Mouse (Mus musculus): ENCODE results near the gene Fam92b. TPM values are rescaled to one million over a fixed set of nuclear protein-coding genes. Genes with fewer than 3 reads are reported as not detected.
A peak's percentile ranks its signal among the peaks of the same experiment; 100 is the strongest.

Gene Fam92b
- polyA plus RNA-seq (2015; fragmentation: Nextera tagmentation; extraction: Ambion mirVana) = 2.3 and 2.7 TPM in 2 replicates

GRCm38 (mm10) chr8:120177318-120178123 is at the start of gene Fam92b:
Gene Fam92b, minus strand, starts transcription at chr8:120177466.
- H3K9me3 ChIP-seq = no peaks in the 10 kb centered on the region
- no peaks in the 10 kb centered on the region for H3K36me3 ChIP-seq
- peak; percentile 82 for ATAC-seq (ENCODE audit: low read depth)
- peaks cover 15% of the 10 kb centered on the region for H3K27me3 ChIP-seq
- WGBS = 1% methylated on average over 24 of the region's 26 CpGs
- peak within 1 kb of the TSS; percentile 59 for H3K9ac ChIP-seq
- H3K4me3 ChIP-seq = no peak within 1 kb of the TSS
- peaks cover 50% of the 10 kb centered on the region for H3K4me1 ChIP-seq (replicated peaks)
- peak within 1 kb of the TSS; percentile 44 for H3K4me2 ChIP-seq
- peak within 1 kb of the TSS; percentile 86 for H3K27ac ChIP-seq (replicated peaks)

- no peak overlapping the region for H3K4me3 ChIP-seq
- peaks cover 77% of the 10 kb centered on the region for H3K4me1 ChIP-seq (replicated peaks)
- H3K36me3 ChIP-seq = no peaks in the 10 kb centered on the region
- ATAC-seq (ENCODE audit: low read depth) = no peak
- no peak overlapping the region for H3K4me2 ChIP-seq
- 21% methylated on average over 10 of the region's 10 CpGs for WGBS
- no peak overlapping the region for H3K9ac ChIP-seq
- H3K27me3 ChIP-seq = peaks cover 16% of the 10 kb centered on the region
- no peaks in the 10 kb centered on the region for H3K9me3 ChIP-seq
- H3K27ac ChIP-seq (replicated peaks) = peak overlapping the region; percentile 24; the same call in 1 of the 2 replicates
Measured at GRCm38 (mm10) chr8:120225421-120226151, 48.3 kb upstream of the Fam92b start.

DNA sequence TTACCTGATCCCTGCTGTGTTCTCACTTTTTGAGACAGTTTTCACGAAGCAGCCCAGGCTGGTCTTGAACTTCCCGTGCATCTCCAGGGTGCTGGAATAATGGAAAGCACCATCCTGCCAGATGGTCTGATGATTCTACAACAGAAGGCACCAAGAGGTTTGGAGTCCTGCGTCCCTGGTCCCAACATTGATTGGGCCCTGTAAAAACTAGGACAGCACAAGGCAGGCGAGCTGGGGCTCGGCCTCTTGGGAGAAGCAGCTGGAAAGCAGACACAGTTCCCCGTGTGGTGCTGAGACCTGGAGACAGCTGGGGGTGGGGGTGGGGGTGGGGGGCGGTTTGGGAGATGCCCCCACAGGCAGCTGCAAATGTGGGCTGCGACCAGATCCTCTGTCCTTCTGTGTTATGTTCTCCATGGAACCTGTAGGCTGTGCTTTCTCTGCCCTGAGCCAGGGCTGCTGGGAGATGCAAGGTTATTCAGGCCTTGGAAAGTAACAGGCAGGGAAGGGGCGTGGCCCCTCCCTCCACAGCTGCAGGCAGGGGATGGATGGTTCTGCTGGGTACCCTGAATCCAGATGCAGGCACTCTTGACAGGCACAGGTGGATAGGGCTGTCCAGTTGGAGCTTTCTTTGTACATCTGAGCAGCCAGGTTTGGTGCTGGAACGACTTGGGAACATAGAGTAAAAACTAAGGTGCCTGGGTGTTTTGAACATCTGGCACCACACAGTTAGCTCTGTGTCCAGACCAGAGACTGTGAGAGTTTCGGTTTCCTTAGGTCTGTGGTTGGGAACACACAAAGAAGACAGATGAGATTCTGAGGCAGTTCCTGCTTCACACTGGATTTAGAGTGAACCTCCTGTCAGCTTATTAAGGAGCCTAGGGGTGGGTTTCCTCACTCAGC is 47.5 kb upstream of the Fam92b start:
- H3K27me3 ChIP-seq = peaks cover 10% of the 10 kb centered on the region; the same call in 1 of the 2 replicates
- no peaks in the 10 kb centered on the region for H3K9me3 ChIP-seq
- 40% methylated on average over 11 of the region's 11 CpGs for WGBS
- H3K4me1 ChIP-seq (replicated peaks) = peaks cover 68% of the 10 kb centered on the region
- H3K4me3 ChIP-seq = no peak overlapping the region
- 0 out of 2 replicates have a peak overlapping the region, but pooled peaks have one; percentile 1 for H3K9ac ChIP-seq
- ATAC-seq (ENCODE audit: low read depth) = no peak
- no peak overlapping the region for H3K4me2 ChIP-seq
- H3K27ac ChIP-seq (replicated peaks) = peak overlapping the region; percentile 24; the same call in 1 of the 2 replicates
- H3K36me3 ChIP-seq = no peaks in the 10 kb centered on the region

DNA sequence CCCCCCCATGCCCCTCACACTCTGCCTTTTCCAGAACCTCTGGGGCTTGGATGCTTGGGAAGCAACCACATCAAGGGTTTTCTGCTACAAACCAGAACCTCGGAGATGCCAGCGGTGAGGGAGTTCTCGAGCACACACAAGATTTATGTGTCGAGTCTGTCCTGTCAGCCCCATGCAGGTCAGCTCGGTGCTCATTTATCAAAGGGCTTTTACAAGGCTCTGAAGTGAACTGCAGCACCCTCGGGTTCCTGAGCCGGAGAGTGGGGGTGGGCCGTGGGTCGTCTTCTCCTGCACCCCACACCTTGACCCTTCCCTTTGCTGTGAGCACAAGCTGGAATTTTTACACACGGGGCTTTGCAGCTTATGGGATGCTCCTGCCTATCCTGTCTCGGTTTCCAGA is 45.3 kb upstream of the Fam92b start:
- H3K4me2 ChIP-seq = no peak overlapping the region
- no peaks in the 10 kb centered on the region for H3K9me3 ChIP-seq
- no peak overlapping the region for H3K4me3 ChIP-seq
- H3K4me1 ChIP-seq (replicated peaks) = peaks cover 58% of the 10 kb centered on the region
- peak overlapping the region; percentile 42; the same call in 1 of the 2 replicates for H3K27ac ChIP-seq (replicated peaks)
- peak overlapping the region; percentile 41; the same call in 1 of the 2 replicates for H3K9ac ChIP-seq
- no peak for ATAC-seq (ENCODE audit: low read depth)
- peaks cover 4% of the 10 kb centered on the region; the same call in 1 of the 2 replicates for H3K27me3 ChIP-seq
- no peaks in the 10 kb centered on the region for H3K36me3 ChIP-seq
- 16% methylated on average over 11 of the region's 11 CpGs for WGBS

GRCm38 (mm10) chr8:120216855-120217830 is 39.9 kb upstream of the Fam92b start:
- peaks cover 4% of the 10 kb centered on the region; the same call in 1 of the 2 replicates for H3K27me3 ChIP-seq
- H3K9ac ChIP-seq = peak overlapping the region; percentile 47; the same call in 1 of the 2 replicates
- H3K9me3 ChIP-seq = no peaks in the 10 kb centered on the region
- peak overlapping the region; percentile 11; the same call in 1 of the 2 replicates for H3K4me2 ChIP-seq
- 29% methylated on average over 13 of the region's 13 CpGs for WGBS
- no peaks in the 10 kb centered on the region for H3K36me3 ChIP-seq
- H3K4me3 ChIP-seq = no peak overlapping the region
- H3K4me1 ChIP-seq (replicated peaks) = peaks cover 40% of the 10 kb centered on the region
- H3K27ac ChIP-seq (replicated peaks) = peak overlapping the region; percentile 68
- peak; percentile 74 for ATAC-seq (ENCODE audit: low read depth)

DNA sequence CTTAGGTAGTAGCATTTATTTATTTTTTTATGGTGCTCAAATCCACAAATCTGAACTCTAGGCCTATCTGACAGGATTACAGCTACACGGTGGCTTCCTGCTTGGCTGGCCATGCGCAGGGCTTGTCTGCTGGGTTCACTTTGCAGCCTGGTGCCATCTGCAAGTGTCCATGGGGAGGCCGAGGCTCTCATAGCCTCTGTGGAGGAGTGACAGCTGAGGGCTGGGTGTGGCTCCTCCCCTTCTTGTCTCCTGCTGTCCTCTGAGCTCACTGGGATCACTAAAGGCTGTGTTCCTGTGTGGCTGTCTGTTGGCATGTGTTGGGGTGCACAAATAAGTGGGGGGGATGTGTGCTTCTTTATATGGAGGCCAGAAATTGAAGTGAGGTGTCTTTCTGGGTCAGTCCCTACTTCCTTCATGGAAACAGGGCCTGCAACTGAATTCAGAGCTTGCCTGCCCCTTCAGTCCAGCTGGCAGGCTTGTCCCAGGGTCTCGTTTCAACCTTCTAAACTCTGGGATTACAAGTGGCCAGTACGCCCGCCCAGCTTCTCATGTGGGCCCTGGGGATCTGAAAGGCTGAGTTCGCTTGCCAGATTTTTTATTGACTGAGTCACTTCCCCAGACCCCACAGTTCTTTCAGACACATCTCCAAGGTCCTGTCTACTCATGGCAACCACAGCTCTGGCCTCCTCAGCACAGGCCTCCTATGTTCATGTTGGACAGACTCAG is 38.3 kb upstream of the Fam92b start:
- Histone ChIP-seq H3K4me3 (no peak overlapping the region), H3K4me2 (no peak overlapping the region), H3K36me3 (no peaks in the 10 kb centered on the region), H3K4me1 (replicated peaks) (peaks cover 42% of the 10 kb centered on the region), H3K27me3 (peaks cover 1% of the 10 kb centered on the region; the same call in 1 of the 2 replicates), H3K9ac (no peak overlapping the region), H3K9me3 (no peaks in the 10 kb centered on the region), H3K27ac (replicated peaks) (peak overlapping the region; percentile 67)
- 28% methylated on average over 7 of the region's 7 CpGs for WGBS
- no peak for ATAC-seq (ENCODE audit: low read depth)

- Histone ChIP-seq H3K9ac (no peak overlapping the region), H3K4me3 (no peak overlapping the region), H3K4me1 (replicated peaks) (peaks cover 42% of the 10 kb centered on the region), H3K4me2 (no peak overlapping the region), H3K27ac (replicated peaks) (no peak overlapping the region), H3K27me3 (no peaks in the 10 kb centered on the region), H3K9me3 (no peaks in the 10 kb centered on the region), H3K36me3 (no peaks in the 10 kb centered on the region)
- WGBS = 47% methylated on average over 5 of the region's 5 CpGs
- ATAC-seq (ENCODE audit: low read depth) = no peak
Measured at GRCm38 (mm10) chr8:120213939-120214338, 36.7 kb upstream of the Fam92b start.

DNA sequence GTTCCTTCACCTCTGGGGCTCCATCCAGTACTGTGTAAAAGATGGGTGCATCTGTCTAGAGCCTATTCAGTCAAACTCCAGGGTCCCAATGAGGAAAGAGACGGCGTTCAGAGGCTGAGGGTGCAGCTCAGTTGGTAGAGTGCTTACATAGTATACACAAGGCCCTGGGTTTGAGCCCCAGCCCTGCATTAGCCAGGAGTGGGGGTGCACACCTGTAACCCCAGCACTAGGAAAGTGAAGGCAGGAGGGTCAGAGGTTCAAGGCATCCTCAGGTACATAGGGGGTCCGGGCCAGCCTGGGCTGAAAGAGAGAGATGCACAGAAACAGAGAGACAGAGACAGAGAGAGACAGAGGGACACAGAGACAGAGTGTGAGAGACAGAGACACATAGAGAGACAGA is 36.0 kb upstream of the Fam92b start:
- no peaks in the 10 kb centered on the region for H3K36me3 ChIP-seq
- no peak overlapping the region for H3K4me2 ChIP-seq
- no peaks in the 10 kb centered on the region for H3K9me3 ChIP-seq
- ATAC-seq (ENCODE audit: low read depth) = no peak
- peaks cover 44% of the 10 kb centered on the region for H3K4me1 ChIP-seq (replicated peaks)
- no peaks in the 10 kb centered on the region for H3K27me3 ChIP-seq
- H3K4me3 ChIP-seq = no peak overlapping the region
- no peak overlapping the region for H3K27ac ChIP-seq (replicated peaks)
- H3K9ac ChIP-seq = 0 out of 2 replicates have a peak overlapping the region, but pooled peaks have one; percentile 9
- 89% methylated on average over 3 of the region's 3 CpGs for WGBS

DNA sequence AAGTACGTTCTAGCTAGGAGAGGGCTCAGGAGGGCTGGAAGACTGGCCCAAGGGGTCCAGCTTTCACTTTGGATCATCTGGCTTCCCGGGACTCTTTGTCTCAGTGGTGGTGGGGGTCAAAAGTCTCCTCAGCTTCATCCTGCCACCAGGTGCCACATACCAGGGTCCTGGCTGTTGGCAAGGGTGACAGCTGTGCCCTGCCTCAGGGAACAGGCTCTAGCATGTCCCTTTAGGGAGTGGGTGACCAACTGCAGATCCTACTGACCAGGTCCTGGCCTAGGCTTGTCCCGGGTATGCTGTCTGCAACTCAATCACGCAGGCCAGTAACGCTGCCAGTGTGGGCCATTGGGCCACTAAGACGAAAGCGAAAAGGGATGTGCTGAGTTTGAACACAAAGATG is 35.3 kb upstream of the Fam92b start:
- Histone ChIP-seq H3K4me2 (no peak overlapping the region), H3K9me3 (no peaks in the 10 kb centered on the region), H3K4me3 (no peak overlapping the region), H3K36me3 (no peaks in the 10 kb centered on the region), H3K27ac (replicated peaks) (no peak overlapping the region), H3K4me1 (replicated peaks) (peaks cover 46% of the 10 kb centered on the region), H3K9ac (0 out of 2 replicates have a peak overlapping the region, but pooled peaks have one; percentile 9), H3K27me3 (no peaks in the 10 kb centered on the region)
- WGBS = 90% methylated on average over 7 of the region's 7 CpGs
- no peak for ATAC-seq (ENCODE audit: low read depth)

DNA sequence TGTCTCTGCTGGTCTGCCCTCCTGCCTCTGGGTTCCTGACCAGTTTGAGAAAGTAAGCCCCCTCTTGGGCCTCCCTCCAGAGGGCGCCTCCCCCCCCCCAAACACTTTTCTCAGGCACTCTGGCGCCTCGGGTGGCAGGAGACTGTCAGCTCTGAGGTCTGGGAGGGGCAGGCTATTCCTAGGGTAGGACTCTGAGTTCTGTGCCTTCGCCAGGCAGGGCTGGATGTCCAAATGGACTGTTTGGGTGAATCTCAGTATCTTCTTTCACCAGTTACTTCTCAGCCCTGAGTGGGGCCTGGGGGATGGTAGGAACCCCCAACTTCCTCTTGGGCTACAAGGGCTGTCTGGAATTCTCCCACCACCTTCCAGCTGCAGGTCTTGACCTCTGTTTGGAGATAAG is 34.1 kb upstream of the Fam92b start:
- ATAC-seq (ENCODE audit: low read depth) = no peak
- 16% methylated on average over 4 of the region's 4 CpGs for WGBS

More for the DNA sequence above, 34.1 kb upstream of the Fam92b start:
- Histone ChIP-seq H3K36me3 (no peaks in the 10 kb centered on the region), H3K4me1 (replicated peaks) (peaks cover 34% of the 10 kb centered on the region), H3K4me3 (no peak overlapping the region), H3K4me2 (no peak overlapping the region), H3K9ac (no peak overlapping the region), H3K9me3 (no peaks in the 10 kb centered on the region), H3K27ac (replicated peaks) (no peak overlapping the region), H3K27me3 (no peaks in the 10 kb centered on the region)
